Mouse (Mus musculus) bone marrow, adult 2 months (tissue): ENCODE results near the gene Farp1.

ENCODE experiments used
- CTCF ChIP-seq: fragments of 200-500 bp; IDR thresholded peaks from 2 replicates; pipeline ENCODE4 v1.5.1; 2011; ENCODE audit warnings: low read length, control low read depth; ENCODE audit not compliant: control insufficient read depth, insufficient read depth
- POLR2A ChIP-seq: fragments of 200-500 bp; IDR thresholded peaks from 2 replicates; pipeline ENCODE4 v1.6.1; 2011; ENCODE audit warnings: low read depth, mild to moderate bottlenecking, control low read depth, low read length, borderline replicate concordance; ENCODE audit not compliant: control insufficient read depth

DNA sequence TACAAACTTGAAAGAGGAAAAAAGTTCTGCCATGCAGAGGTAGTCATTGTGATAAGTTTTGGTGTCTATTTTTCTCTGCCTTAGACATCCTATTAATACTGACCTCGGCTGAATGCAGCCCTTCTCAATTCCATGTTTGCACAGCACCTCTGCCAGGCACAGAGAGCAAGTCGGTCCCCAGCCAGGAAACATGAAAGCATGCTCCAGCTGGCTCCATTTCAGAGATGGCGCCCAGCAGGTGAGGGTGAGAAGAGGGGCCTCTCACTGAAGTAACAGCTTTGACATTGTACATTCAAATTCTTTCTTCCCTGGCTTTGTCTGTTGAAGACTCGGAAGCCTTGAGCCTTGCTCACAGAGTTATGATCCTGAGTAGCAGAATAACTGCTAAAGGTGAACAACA, 140.9 kb downstream of the Farp1 start:
- TF ChIP-seq POLR2A (no peak), CTCF (no peak)
